Mouse (Mus musculus): Measurements from ENCODE around the gene Klf1. TPM values are rescaled to one million over a fixed set of nuclear protein-coding genes. Genes with fewer than 3 reads are reported as not detected.
"Not testable (repeated sequence)": the region's sequence is repeated elsewhere in the genome, so short reads cannot be mapped to it uniquely, and the experiment has no call there.

The Klf1 gene
- total RNA-seq, 2 experiments from 2014 or later = not detected

- intact Hi-C loops (cut with DNase I) = no loop called here
- DNase-seq = no peak
These were observed 2.6 kb downstream of the Klf1 start for GRCm38 (mm10) chr8:84904351-84904750.

DNA sequence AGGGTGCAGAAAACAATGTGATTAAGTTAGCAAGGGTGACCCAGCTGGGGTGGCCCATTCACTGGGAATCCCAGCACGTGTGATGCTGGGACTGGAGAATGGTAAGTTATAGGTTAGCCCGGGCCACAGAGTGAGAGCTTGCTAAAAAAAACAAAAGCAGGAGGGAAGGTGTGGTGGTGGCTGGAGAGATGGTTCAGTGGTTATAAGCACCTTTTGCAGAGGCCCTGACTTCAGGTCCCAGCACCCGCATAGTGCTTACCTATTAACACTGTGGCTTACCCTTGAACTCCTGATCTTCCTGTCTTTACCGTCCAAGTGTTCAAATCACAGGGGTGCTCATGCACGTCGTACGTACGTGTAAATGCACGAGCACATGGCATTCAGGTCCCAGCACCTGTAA, 5.3 kb downstream of the Klf1 start:
- intact Hi-C loops (cut with DNase I) = no loop called here
- no peak for DNase-seq

DNA sequence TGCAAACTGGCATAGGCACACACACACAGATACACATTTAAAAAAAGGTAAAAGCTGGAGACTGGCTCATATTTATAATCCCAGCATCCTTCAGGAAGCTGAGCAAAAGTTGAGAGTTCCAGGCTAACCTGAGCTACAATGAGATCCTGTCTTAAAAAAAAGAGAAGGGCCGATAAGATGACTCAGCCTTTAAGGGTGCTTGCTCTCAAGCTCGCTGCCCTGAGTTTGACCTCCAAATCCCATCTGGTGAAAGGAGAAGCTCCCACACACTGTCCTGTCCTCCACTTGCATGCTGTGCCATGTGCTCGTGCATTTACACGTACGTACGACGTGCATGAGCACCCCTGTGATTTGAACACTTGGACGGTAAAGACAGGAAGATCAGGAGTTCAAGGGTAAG, 5.8 kb downstream of the Klf1 start:
- no peak for DNase-seq
- intact Hi-C loops (cut with DNase I) = no loop called here

GRCm38 (mm10) chr8:84907979-84908378, 6.3 kb downstream of the Klf1 start:
- intact Hi-C loops (cut with DNase I); DNase-seq: not testable (repeated sequence)

DNA sequence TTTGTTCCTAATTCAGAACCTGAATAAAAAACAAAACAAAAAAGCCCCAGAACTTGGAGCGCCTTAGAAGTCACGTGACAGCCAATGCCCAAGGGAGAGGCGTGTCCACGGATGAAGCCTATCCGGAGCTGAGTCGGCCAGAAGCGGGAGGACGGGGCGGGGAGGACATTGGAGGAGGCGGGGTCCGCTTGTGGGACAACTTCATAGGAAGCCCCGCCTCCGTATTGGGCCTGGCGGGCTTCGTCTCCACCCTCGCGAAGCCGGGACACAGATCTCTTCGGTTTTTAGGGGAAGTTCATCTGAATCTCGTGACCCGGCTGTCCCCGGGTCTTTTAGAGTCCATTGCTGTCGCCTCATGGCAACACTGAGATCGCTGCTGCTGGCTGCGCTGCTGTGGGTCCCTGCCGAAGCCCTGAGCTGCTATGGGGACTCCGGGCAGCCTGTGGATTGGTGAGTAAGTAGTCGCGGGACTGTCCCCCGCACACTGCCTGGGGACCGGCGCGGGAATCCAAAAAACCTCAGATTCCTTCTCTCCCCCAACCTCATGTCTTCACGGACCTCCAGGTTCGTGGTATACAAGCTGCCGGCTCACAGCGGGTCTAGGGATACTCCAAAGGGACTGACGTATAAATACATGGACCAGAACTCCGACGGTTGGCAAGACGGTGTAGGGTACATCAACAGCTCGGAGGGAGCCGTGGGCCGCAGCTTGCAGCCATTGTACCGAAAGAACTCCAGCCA, 6.9 kb downstream of the Klf1 start, which contains the start of gene Dnase2a:
TSS of gene Dnase2a (plus strand) at position 140 of the 741 bp plus-strand sequence.
- intact Hi-C loops (cut with DNase I) = no loop called here
- DNase-seq = peak; percentile 95 to 96

DNA sequence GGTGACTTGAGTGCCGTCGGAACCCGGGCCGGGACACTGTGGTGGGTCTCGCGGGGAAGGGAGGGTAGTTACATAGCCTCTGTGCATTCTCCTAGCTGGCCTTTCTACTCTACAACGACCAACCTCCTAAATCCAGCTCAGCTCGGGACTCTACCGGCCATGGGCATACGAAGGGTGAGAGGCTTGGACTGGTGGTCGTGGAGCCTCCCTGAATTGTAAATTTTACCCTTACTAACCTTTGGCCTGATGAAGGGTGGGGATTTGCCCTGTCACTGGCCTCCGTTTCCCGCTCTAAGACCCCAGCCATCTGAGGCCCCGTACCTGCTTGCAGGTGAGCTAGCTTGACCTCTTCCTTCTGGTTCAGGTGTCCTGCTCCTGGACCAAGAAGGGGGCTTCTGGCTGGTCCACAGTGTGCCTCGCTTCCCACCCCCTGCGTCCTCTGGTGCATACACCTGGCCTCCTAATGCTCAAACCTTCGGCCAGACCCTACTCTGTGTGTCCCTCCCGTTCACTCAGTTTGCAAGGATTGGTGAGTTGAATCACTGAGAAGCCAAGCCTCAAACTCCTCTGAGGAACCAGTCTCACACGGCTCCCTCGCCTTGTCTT, 7.5 kb downstream of the Klf1 start:
- intact Hi-C loops (cut with DNase I) = no loop called here
- no peak for DNase-seq

DNA sequence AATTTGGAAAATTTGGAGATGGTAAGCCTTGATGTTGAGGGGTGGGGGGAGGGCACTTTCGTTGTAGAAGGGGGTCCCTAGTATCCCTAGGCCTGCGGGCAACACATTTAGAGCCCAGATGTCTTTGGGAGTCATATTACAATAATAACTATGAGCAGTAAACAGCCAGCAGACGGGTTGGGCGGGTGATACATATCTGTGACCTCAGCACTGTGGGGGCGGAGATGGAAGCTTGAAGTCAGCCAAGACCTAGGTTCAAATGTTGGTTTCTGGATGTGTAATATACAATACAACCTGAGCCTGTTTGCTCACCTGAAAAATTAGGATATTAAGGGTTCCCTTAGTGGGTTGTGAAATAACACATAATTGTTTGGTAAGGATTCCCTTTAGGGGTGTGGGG, 8.2 kb downstream of the Klf1 start:
- intact Hi-C loops (cut with DNase I) = no loop called here
- DNase-seq = no peak

- intact Hi-C loops (cut with DNase I) = no loop called here
- DNase-seq = no peak
These were observed 8.8 kb downstream of the Klf1 start for GRCm38 (mm10) chr8:84910551-84910950.

DNA sequence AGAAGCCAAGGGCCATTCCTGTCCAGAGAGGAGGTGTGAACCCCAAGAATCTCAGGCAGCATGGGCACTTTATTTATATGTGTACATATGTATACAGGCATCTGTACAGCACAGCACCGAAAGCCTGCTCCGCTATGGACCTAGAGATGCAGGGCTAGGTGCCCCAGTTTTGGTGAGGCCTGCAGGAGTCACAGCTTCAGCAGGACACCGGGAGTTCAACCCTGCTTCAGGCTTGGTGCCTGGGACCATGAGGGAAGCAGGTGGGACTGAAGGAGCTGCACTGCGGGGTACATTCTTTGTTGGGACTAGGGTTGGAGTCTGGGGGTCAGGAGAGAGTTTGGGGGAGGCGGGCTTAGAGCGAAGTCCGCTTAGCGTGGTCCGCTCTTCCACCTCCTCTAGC, 10.1 kb downstream of the Klf1 start:
- DNase-seq = no peak
- intact Hi-C loops (cut with DNase I) = no loop called here

- intact Hi-C loops (cut with DNase I) = no loop called here
- DNase-seq = no peak
These were observed 10.7 kb downstream of the Klf1 start for GRCm38 (mm10) chr8:84912391-84912790.

- intact Hi-C loops (cut with DNase I) = no loop called here
These were observed 11.3 kb downstream of the Klf1 start for GRCm38 (mm10) chr8:84912895-84913501.

GRCm38 (mm10) chr8:84913502-84913900, 11.8 kb downstream of the Klf1 start:
- no peak for DNase-seq
- intact Hi-C loops (cut with DNase I) = no loop called here

More at GRCm38 (mm10) chr8:84912895-84913501, 11.3 kb downstream of the Klf1 start:
- DNase-seq = peak; percentile 56 to 62

DNA sequence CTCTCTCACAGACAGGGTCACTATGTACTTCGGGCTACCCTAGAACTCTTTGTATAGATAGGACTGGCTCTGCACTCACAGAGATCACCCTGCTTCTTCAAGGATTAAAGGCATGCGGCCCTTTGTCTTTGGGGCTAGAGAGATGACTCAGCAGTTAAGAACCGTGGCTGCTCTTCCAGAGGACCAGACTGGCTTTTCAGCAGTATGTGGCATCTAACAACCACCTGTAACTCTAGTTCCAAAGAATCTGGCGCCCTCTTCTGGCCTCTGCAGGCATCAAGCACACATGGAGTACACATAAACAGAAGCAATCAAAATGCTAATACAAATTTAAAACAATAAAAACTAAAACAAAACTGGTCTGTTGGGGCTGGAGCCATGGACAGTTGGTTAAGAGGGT, 12.2 kb downstream of the Klf1 start:
- DNase-seq = no peak
- intact Hi-C loops (cut with DNase I) = no loop called here

- no peak for DNase-seq
- intact Hi-C loops (cut with DNase I) = no loop called here
These were observed 13.5 kb downstream of the Klf1 start for GRCm38 (mm10) chr8:84915269-84915668.

GRCm38 (mm10) chr8:84917781-84918180, 16.1 kb downstream of the Klf1 start:
- intact Hi-C loops (cut with DNase I) = no loop called here
- DNase-seq = no peak

DNA sequence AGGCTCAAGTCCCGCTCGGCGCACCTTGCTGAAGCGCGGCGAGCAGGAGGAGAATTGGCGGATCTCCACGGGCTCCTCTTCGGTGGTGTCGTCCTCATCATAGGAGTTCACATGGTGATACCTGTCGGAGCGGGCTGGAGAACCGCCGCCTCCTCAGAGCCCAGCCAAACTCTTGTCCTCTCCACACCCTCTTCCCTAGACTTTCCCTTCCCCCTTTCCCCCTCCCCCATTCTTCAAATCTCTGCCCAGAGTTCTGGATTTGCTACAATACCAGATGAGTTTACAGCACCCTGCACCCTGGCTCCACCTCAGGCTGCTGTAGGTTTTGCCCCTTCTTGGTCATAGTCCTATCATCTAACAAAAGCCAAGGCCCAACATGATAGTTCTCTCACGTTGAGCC, 16.9 kb downstream of the Klf1 start:
- intact Hi-C loops (cut with DNase I) = no loop called here
- no peak for DNase-seq

DNA sequence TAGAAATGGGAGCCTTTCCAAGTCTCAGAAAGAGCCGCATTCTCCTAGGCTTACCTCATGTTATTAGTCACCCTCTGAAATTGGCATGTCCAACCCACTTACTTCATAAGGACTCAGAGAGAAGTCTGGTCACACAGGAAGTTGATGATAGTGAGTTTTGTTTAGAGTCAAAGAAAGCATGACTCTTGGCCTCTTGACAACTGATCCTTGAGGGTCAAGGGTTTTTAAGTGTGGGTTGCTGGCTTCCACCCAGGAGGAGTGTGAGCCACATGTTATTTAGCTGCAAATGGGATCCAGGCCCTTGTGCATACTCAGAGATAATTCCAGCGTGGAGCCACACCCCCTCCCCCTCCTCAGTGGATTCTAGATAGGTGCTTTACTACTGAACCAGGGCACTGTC, 19.9 kb downstream of the Klf1 start:
- intact Hi-C loops (cut with DNase I) = no loop called here
- DNase-seq = no peak

DNA sequence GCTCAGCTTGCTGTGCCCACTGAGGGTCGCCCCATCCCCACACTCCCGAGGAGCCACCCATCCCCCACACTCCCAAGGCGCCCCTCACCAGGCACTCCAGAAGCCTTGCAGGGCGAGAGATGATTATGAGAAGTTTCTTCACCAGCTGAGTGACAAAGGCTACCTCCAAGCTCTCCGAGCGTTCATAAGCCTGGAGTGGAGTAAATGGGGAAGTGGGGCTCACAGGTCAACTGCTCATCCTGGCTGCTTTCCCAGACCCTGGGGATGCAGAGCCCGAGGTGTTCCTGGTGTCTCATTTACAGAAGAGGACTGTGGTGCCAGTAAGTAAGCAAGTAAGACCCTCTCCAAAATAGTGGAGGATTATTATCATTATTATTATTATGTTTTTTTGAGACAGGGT, 23.8 kb downstream of the Klf1 start:
- intact Hi-C loops (cut with DNase I) = no loop called here
- no peak for DNase-seq

DNA sequence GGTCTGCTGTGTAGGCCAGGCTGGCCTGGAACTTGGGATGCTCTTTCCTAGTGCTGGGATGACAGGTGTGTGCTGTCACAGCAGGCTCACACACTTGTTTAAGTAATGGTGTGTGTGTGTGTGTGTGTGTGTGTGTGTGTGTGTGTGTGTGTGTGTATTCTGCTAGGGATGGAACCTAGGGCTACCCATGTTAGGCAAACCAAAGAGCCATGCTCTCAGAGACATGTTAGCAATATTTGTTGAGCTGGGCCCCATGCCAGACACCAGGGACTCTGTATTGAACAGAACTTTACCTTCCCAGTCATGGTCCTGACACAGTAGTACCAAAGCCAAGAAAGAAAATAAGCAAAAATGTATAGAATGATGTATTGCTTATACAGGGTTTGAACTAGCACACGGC, 25.8 kb downstream of the Klf1 start:
- intact Hi-C loops (cut with DNase I) = no loop called here
- no peak for DNase-seq

DNA sequence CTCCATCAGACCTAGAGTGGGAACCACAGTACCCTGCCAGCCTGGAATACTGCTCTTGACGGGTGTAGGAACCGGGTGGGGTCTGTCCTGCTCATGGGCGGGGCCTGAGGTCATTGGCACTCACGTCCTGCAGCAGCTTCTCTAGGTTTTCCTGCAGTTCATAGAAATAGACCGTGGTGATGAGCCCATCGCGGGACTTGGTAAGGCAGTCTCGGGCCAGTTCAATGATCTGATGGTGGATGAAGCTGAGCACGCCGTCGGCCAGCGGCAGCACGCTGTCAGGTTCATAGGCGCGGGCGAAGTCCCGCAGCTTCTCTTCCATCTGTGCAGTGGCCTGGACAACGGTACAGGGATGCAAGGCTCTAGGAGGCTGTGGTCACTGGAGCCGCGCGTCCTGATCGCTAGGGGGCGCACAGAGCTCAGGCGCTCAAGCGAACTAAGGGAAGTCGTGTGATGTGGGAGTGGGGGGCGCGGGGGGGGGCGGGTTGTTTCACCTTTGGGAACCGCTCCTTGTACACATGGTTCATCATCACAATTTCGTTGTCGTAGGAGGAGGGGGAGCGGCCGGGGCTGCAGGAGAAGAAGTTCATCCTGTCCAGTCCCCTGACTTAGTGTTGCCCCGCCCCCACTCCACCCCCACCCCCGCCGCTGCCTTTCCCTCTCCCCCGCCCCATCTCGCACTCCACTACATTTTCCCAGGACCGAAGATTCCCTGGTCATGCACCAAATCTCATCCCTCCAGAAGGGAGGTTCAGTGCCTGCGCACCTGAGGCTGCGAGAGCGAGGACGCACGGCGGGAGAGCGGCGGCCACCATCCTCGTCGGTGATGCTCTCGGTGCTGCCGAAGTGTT, 27.0 kb downstream of the Klf1 start:
- DNase-seq = peak; percentile 72 to 81
- intact Hi-C loops (cut with DNase I) = loop anchor here (2.0 kb wide), 2 partner anchors 28 to 70 kb away; no protein-coding TSS in a partner anchor

GRCm38 (mm10) chr8:84930582-84930981, 28.9 kb downstream of the Klf1 start:
- intact Hi-C loops (cut with DNase I) = no loop called here
- no peak for DNase-seq

Measured in heart, postnatal 14 days (tissue).